Mouse (Mus musculus): ENCODE results near the gene Gm20662. TPM values are rescaled to one million over a fixed set of nuclear protein-coding genes. Genes with fewer than 3 reads are reported as not detected.
A peak's percentile ranks its signal among the peaks of the same experiment; 100 is the strongest.

Gm20662 gene
- 0.59 and 1.1 TPM in 2 replicates for polyA plus RNA-seq (2015; fragmentation: Nextera tagmentation; extraction: Ambion mirVana)

DNA sequence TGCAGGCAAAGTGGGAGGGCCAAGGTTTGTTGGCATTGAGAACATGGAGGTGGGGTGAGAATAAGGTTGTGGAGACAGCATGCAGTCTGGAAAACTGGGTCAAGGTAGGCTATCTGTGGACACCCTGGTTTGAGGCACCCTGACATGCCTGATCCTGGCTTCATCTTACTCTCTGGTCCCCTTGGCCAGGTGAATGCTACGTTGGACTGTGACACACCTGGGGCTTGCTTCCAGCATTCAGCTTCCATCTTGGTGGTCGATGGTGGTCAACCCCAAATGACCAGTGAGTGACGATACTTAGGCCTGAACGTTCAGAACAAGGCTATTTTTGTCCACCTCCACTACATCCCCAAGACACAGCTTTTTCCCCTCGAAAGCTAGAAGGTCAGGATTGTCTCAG, at the start of gene Gm20662:
TSS of gene Gm20662 (plus strand) at position 301 of the 400 bp plus-strand sequence.
- no peaks in the 10 kb centered on the region for H3K9me3 ChIP-seq (replicated peaks)
- no peak for ATAC-seq (ENCODE audit: low FRiP score)
- H3K4me3 ChIP-seq (replicated peaks): no peak within 1 kb of the TSS
- 95% methylated on average over 5 of the region's 5 CpGs for WGBS
- H3K27ac ChIP-seq (replicated peaks): no peak within 1 kb of the TSS
- H3K9ac ChIP-seq (replicated peaks): no peak within 1 kb of the TSS
- no peak within 1 kb of the TSS for H3K4me2 ChIP-seq
- no peaks in the 10 kb centered on the region for H3K27me3 ChIP-seq (replicated peaks)
- H3K36me3 ChIP-seq: no peaks in the 10 kb centered on the region
- H3K4me1 ChIP-seq: no peaks in the 10 kb centered on the region

GRCm38 (mm10) chr9:107947241-107948194, 48.6 kb upstream of the Gm20662 start:
- WGBS: 92% methylated on average over 31 of the region's 31 CpGs

GRCm38 (mm10) chr9:107949184-107949921, 46.8 kb upstream of the Gm20662 start:
- Histone ChIP-seq H3K4me1 (peaks cover 15% of the 10 kb centered on the region), H3K4me2 (no peak overlapping the region), H3K27ac (replicated peaks) (no peak overlapping the region), H3K4me3 (replicated peaks) (no peak overlapping the region), H3K27me3 (replicated peaks) (no peaks in the 10 kb centered on the region), H3K9ac (replicated peaks) (no peak overlapping the region), H3K36me3 (0 out of 2 replicates have a peak, but pooled peaks cover 2% of the 10 kb centered on the region), H3K9me3 (replicated peaks) (no peaks in the 10 kb centered on the region)
- ATAC-seq (ENCODE audit: low FRiP score): no peak
- 84% methylated on average over 13 of the region's 13 CpGs for WGBS

More at GRCm38 (mm10) chr9:107947241-107948194, 48.6 kb upstream of the Gm20662 start:
- no peak overlapping the region for H3K4me2 ChIP-seq
- no peak overlapping the region for H3K4me3 ChIP-seq (replicated peaks)
- no peak overlapping the region for H3K27ac ChIP-seq (replicated peaks)
- H3K4me1 ChIP-seq: peaks cover 15% of the 10 kb centered on the region
- H3K9ac ChIP-seq (replicated peaks): no peak overlapping the region
- no peak for ATAC-seq (ENCODE audit: low FRiP score)
- 0 out of 2 replicates have a peak, but pooled peaks cover 2% of the 10 kb centered on the region for H3K36me3 ChIP-seq
- no peaks in the 10 kb centered on the region for H3K27me3 ChIP-seq (replicated peaks)
- H3K9me3 ChIP-seq (replicated peaks): no peaks in the 10 kb centered on the region

DNA sequence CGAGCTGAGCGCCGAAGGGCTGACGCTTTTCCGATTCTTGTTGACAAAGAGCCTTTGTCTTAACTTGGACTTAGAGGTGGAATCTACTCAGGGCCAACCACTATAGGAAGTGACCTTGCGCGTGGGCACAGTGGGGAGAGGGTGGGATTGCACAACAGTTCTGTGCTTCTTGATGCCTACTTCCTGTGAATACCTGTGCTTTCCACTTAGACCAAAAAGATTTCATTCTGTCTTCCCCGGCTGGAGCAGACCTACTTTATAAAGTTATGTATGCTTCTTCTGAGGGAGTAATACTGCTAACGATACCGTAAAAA, 46.3 kb upstream of the Gm20662 start, which contains the start of gene Traip:
TSS of gene Traip (plus strand) at position 215 of the 314 bp plus-strand sequence.
- Histone ChIP-seq H3K4me1 (peaks cover 15% of the 10 kb centered on the region), H3K9ac (replicated peaks) (peak within 1 kb of the TSS; percentile 43), H3K4me2 (peak within 1 kb of the TSS; percentile 77), H3K36me3 (0 out of 2 replicates have a peak, but pooled peaks cover 2% of the 10 kb centered on the region), H3K4me3 (replicated peaks) (peak within 1 kb of the TSS; percentile 55), H3K27ac (replicated peaks) (peak within 1 kb of the TSS; percentile 83), H3K9me3 (replicated peaks) (no peaks in the 10 kb centered on the region), H3K27me3 (replicated peaks) (no peaks in the 10 kb centered on the region)
- 94% methylated on average over 10 of the region's 10 CpGs for WGBS
- no peak for ATAC-seq (ENCODE audit: low FRiP score)

DNA sequence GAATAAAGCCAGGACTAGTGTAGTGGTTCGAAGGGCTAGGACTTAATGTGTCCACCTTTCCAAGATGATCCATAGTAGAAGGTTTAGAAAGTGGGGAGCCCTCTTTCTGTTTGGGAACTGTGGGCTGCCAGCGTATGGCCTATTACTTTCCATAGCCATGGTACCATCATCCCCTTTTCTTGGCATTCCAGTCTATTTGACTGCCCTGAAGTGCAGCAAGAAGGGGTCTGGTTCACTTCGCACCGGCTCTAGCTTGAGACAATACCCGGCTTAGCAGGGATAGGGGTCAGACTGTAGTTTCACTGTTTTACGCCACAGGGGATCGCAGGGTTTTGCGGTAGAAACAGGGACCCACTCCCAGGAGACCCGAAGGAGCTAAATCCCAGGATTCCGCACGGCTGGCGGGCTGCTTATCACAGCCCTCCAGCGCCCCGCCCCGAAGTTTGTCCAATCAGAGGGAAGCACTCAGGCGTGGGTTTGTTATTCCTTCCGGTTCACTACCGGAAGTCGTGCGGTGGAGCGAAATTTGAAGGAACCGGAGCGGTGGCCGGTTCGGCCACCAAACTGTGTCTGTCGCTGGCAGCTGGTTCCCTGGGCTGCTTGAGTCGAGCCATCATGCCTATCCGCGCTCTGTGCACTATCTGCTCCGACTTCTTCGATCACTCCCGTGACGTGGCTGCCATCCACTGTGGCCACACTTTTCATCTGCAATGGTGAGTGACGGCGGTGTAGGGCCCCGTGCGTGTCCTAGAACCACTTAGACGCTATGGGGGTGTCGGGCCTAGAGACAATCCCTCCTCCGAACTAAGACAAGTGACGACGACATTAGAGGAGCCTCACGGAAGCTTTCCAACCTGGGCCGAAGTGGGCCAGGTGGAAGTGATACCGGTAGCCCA, 45.4 kb upstream of the Gm20662 start:
- Histone ChIP-seq H3K27me3 (replicated peaks) (no peaks in the 10 kb centered on the region), H3K27ac (replicated peaks) (peak overlapping the region; percentile 83), H3K4me1 (peaks cover 15% of the 10 kb centered on the region), H3K9ac (replicated peaks) (peak overlapping the region; percentile 43), H3K9me3 (replicated peaks) (no peaks in the 10 kb centered on the region), H3K4me3 (replicated peaks) (peak overlapping the region; percentile 55), H3K36me3 (0 out of 2 replicates have a peak, but pooled peaks cover 2% of the 10 kb centered on the region), H3K4me2 (peak overlapping the region; percentile 77)
- ATAC-seq (ENCODE audit: low FRiP score): peak; percentile 96
- WGBS: 16% methylated on average over 45 of the region's 45 CpGs

DNA sequence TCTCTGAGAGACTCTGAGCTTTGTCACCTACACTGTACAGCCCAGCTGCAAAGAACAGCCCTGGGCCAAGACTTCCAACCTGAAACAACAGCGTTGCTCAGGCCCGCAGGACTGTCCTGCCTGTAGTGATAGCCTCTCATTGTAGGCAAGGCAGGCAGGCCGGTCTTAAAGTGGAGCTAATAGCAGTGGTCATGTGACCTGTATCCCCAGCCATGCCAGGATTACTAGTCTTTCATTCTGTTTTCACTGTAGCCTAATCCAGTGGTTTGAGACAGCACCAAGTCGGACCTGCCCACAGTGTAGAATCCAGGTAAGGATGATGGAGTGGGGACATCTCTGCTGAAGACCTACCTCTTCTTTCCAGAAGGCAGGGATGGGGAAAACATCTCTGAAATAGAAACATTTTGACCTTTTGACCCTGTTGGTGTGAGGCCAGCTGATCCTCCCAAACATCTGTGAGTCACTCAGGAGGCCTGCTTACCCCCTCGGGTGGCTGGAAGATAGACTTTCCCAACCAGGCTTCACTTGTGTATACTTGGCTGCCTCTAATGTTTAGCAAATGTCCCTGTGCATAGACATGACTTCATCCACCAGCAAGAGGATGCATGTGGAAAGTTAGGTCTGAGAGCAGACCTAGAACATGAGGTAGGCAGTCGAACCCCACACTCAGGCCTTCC, 40.4 kb upstream of the Gm20662 start:
- no peak for ATAC-seq (ENCODE audit: low FRiP score)
- 78% methylated on average over 6 of the region's 6 CpGs for WGBS
- Histone ChIP-seq H3K9me3 (replicated peaks) (no peaks in the 10 kb centered on the region), H3K36me3 (peaks cover 5% of the 10 kb centered on the region; the same call in 1 of the 2 replicates), H3K4me1 (peaks cover 10% of the 10 kb centered on the region), H3K27ac (replicated peaks) (no peak overlapping the region), H3K4me2 (no peak overlapping the region), H3K4me3 (replicated peaks) (no peak overlapping the region), H3K9ac (replicated peaks) (no peak overlapping the region), H3K27me3 (replicated peaks) (no peaks in the 10 kb centered on the region)

DNA sequence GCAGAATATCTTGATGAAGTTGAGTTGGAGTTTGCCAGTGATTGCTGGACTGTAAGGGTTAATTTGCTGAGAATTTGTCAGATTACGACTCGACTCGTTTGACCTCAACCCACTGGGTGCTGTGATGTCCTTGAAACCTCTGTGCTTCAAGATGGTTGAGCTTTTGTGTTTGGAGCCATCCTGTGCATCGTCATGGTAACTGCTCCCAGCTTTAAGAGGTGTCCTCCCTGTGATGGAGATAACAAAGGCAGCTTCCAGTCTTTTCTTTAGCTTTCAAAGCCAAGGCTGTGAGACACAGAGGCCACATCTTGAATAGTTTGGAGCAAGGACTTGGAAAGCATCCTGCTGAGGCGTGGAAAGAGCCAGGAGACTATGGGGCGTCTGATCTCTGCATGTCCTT, 39.0 kb upstream of the Gm20662 start:
- Histone ChIP-seq H3K4me1 (peaks cover 15% of the 10 kb centered on the region), H3K27ac (replicated peaks) (no peak overlapping the region), H3K4me3 (replicated peaks) (no peak overlapping the region), H3K36me3 (peaks cover 5% of the 10 kb centered on the region; the same call in 1 of the 2 replicates), H3K27me3 (replicated peaks) (no peaks in the 10 kb centered on the region), H3K9ac (replicated peaks) (no peak overlapping the region), H3K4me2 (no peak overlapping the region), H3K9me3 (replicated peaks) (no peaks in the 10 kb centered on the region)
- WGBS: 21% methylated on average over 6 of the region's 6 CpGs
- ATAC-seq (ENCODE audit: low FRiP score): no peak

- Histone ChIP-seq H3K4me3 (replicated peaks) (no peak overlapping the region), H3K9ac (replicated peaks) (0 out of 2 replicates have a peak overlapping the region, but pooled peaks have one; percentile 10), H3K4me1 (peaks cover 17% of the 10 kb centered on the region), H3K9me3 (replicated peaks) (no peaks in the 10 kb centered on the region), H3K27ac (replicated peaks) (no peak overlapping the region), H3K27me3 (replicated peaks) (no peaks in the 10 kb centered on the region), H3K4me2 (no peak overlapping the region), H3K36me3 (peaks cover 5% of the 10 kb centered on the region; the same call in 1 of the 2 replicates)
- WGBS: 56% methylated on average over 6 of the region's 6 CpGs
- ATAC-seq (ENCODE audit: low FRiP score): no peak
These were observed 36.3 kb upstream of the Gm20662 start for GRCm38 (mm10) chr9:107959896-107960295.

GRCm38 (mm10) chr9:107960928-107961327, 35.2 kb upstream of the Gm20662 start:
- 0 out of 2 replicates have a peak overlapping the region, but pooled peaks have one; percentile 10 for H3K9ac ChIP-seq (replicated peaks)
- 83% methylated on average over 4 of the region's 4 CpGs for WGBS
- no peak for ATAC-seq (ENCODE audit: low FRiP score)

GRCm38 (mm10) chr9:107961351-107961762, 34.8 kb upstream of the Gm20662 start:
- peak; percentile 80; the same call in 1 of the 2 replicates for ATAC-seq (ENCODE audit: low FRiP score)

More at GRCm38 (mm10) chr9:107960928-107961327, 35.2 kb upstream of the Gm20662 start:
- H3K27ac ChIP-seq (replicated peaks): peak overlapping the region; percentile 70
- peaks cover 5% of the 10 kb centered on the region; the same call in 1 of the 2 replicates for H3K36me3 ChIP-seq
- H3K4me3 ChIP-seq (replicated peaks): no peak overlapping the region
- H3K4me2 ChIP-seq: peak overlapping the region; percentile 37
- H3K9me3 ChIP-seq (replicated peaks): no peaks in the 10 kb centered on the region
- H3K4me1 ChIP-seq: peaks cover 17% of the 10 kb centered on the region
- no peaks in the 10 kb centered on the region for H3K27me3 ChIP-seq (replicated peaks)

More at GRCm38 (mm10) chr9:107961351-107961762, 34.8 kb upstream of the Gm20662 start:
- H3K4me2 ChIP-seq: peak overlapping the region; percentile 37
- H3K27ac ChIP-seq (replicated peaks): peak overlapping the region; percentile 70
- H3K27me3 ChIP-seq (replicated peaks): no peaks in the 10 kb centered on the region
- no peak overlapping the region for H3K4me3 ChIP-seq (replicated peaks)
- WGBS: 68% methylated on average over 10 of the region's 10 CpGs
- H3K9me3 ChIP-seq (replicated peaks): no peaks in the 10 kb centered on the region
- H3K9ac ChIP-seq (replicated peaks): no peak overlapping the region
- H3K4me1 ChIP-seq: peaks cover 17% of the 10 kb centered on the region
- peaks cover 5% of the 10 kb centered on the region; the same call in 1 of the 2 replicates for H3K36me3 ChIP-seq
